Mouse (Mus musculus): ENCODE data around the gene Olfr761.
"Not testable (repeated sequence)": the region's sequence is repeated elsewhere in the genome, so short reads cannot be mapped to it uniquely, and the experiment has no call there.

GRCm38 (mm10) chr17:37906821-37907220 lies 46.1 kb downstream of the Olfr761 start:
- TF ChIP-seq CHD2 (IDR thresholded peaks at IDR 0.05; ENCODE audit: low read depth, low read length); ZNF384 (IDR thresholded peaks at IDR 0.05; ENCODE audit: low read depth, low read length); HCFC1 (IDR thresholded peaks at IDR 0.05; ENCODE audit: borderline replicate concordance, insufficient read depth, low read length); MAFK (IDR thresholded peaks at IDR 0.05; ENCODE audit: insufficient read depth, low read depth, low read length): not testable (repeated sequence)

Data from ES-E14 (cell line).